In the genomic region with DNA sequence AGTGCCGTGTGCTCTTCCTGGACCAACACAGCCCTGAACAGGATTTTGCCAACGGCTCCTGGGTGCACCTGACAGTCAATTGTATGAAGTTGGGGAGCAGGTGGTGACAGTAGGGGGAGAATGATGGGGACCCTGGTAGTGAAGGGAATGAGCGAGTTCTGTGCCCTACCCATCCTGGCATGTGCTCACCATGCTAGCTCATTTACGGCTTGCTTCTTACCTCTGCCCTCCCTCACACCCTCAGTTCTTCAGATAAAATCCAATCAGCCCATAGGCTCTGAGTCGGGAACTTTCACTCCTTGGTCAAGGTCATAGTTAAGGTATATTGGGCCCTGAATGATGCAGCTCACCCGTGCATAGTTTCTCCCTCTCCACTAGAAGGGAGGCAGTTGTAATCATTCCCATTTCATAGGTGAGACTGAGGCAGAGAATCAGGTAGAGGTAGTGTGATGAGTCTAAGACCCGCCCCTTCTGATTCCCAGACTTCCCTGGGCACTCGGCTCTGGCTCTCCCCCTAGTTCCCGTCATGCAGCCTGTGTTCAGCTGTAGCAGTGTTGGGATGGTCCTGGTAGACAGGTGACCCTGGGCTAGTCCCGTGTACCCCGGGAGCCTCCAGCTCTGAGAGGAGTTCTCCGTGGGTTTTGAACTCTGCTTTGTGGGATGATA, we compare ENCODE assay signal across 8 mouse cellular contexts. TPM values are rescaled to one million over a fixed set of nuclear protein-coding genes. Genes with fewer than 3 reads are reported as not detected.
DNase-seq lines count a peak whose midpoint lies in the region; ATAC-seq and TF ChIP-seq lines count a peak whose summit lies in the region.

No protein-coding gene starts in this region.

- H3K9ac ChIP-seq in ES-E14 (ENCODE audit: insufficient read depth, low read depth, low read length, poor library complexity, severe bottlenecking): peak overlapping the region; percentile 71; the same call in 1 of the 2 replicates
- no peak overlapping the region for H3K9ac ChIP-seq in hindbrain, embryonic 11.5 days (ENCODE audit: low read depth, low read length)

- ATAC-seq in hindbrain, embryonic 11.5 days (ENCODE audit: low FRiP score): peak; percentile 30
- ATAC-seq in megakaryocyte-erythroid progenitor cell, adult 5-6 weeks (replicated peaks; ENCODE audit: low FRiP score, low TSS enrichment, poor library complexity, severe bottlenecking): 0 out of 2 replicates have a peak, but pooled peaks have one; percentile 7

- H3K4me3 ChIP-seq in ES-E14 (ENCODE audit: insufficient read depth in 1 of 2, low read depth in 1 of 2, low read length in 2 of 2, poor library complexity in 1 of 2, severe bottlenecking in 1 of 2): peak overlapping the region; percentile 52 to 65
- H3K4me3 ChIP-seq in hindbrain, embryonic 11.5 days (ENCODE audit: low read depth, low read length): no peak overlapping the region

- no peak overlapping the region for H3K27ac ChIP-seq in ES-E14 (ENCODE audit: insufficient read depth, low read depth, low read length, poor library complexity, severe bottlenecking)
- H3K27ac ChIP-seq in hindbrain, embryonic 11.5 days (ENCODE audit: low read depth, low read length): no peak overlapping the region

- WGBS in hindbrain, embryonic 11.5 days: 60% methylated on average over 12 of the region's 12 CpGs

- peaks cover 37% of the 10 kb centered on the region for H3K36me3 ChIP-seq in ES-E14 (ENCODE audit: control insufficient read depth, insufficient read depth, low read length, poor library complexity, severe bottlenecking)
- H3K36me3 ChIP-seq in hindbrain, embryonic 11.5 days (ENCODE audit: control insufficient read depth, insufficient read depth, low read length): 0 out of 2 replicates have a peak, but pooled peaks cover 8% of the 10 kb centered on the region

- intact Hi-C loops in heart, postnatal 36 days (cut with DNase I): loop anchor here (1.0 kb wide), 1 partner anchor 77 kb away; no protein-coding TSS in a partner anchor

- H3K4me1 ChIP-seq in ES-E14 (ENCODE audit: control insufficient read depth in 2 of 2, insufficient read depth in 2 of 2, low read length in 2 of 2, poor library complexity in 1 of 2): peaks cover 0 to 2% of the 10 kb centered on the region in 2 experiments; a peak in 1 of 4 replicates
- H3K4me1 ChIP-seq in hindbrain, embryonic 11.5 days (replicated peaks; ENCODE audit: control insufficient read depth, insufficient read depth, low read length): peaks cover 16% of the 10 kb centered on the region

- no peak overlapping the region for H3K4me2 ChIP-seq in hindbrain, embryonic 11.5 days (replicated peaks; ENCODE audit: low read depth, low read length)

- in situ Hi-C loops in ES-E14 (cut with MboI; ENCODE audit: low sequenced_read_pairs in 2 of 2, unreplicated experiment in 2 of 2): loop anchor here in 1 of 2 experiments (5.0 kb wide), 1 partner anchor 72 kb away; no protein-coding TSS in a partner anchor

- DNase-seq in heart, adult 11 months: peak; percentile 93
- DNase-seq in heart, postnatal 36 days: no peak
- no peak for DNase-seq in ES-E14 (ENCODE audit: low read depth, low spot score)
- DNase-seq in hindbrain, embryonic 11.5 days (ENCODE audit: low spot score): no peak
- DNase-seq in testis, postnatal 10 days (ENCODE audit: low spot score): no peak
- DNase-seq in urinary bladder, postnatal 36 days (ENCODE audit: low spot score in 2 of 2): no peak
- no peak for DNase-seq in thymus, postnatal 25 days

- no peaks in the 10 kb centered on the region for H3K27me3 ChIP-seq in hindbrain, embryonic 11.5 days (ENCODE audit: control insufficient read depth, insufficient read depth, low read length)

- H3K9me3 ChIP-seq in ES-E14 (ENCODE audit: control insufficient read depth, insufficient read depth, low read depth, low read length): no peaks in the 10 kb centered on the region
- H3K9me3 ChIP-seq in hindbrain, embryonic 11.5 days (ENCODE audit: control insufficient read depth, low read length): no peaks in the 10 kb centered on the region

TF ChIP-seq in ES-E14, 5 proteins besides CTCF, POLR2A, EP300 and RAD21:
- TF ChIP-seq CHD2 (IDR thresholded peaks at IDR 0.05; ENCODE audit: low read depth, low read length): no peak
- no peak for TF ChIP-seq MAFK (IDR thresholded peaks at IDR 0.05; ENCODE audit: insufficient read depth, low read depth, low read length)
- no peak for TF ChIP-seq HCFC1 (IDR thresholded peaks at IDR 0.05; ENCODE audit: borderline replicate concordance, insufficient read depth, low read length)
- TF ChIP-seq ZNF384 (IDR thresholded peaks at IDR 0.05; ENCODE audit: low read depth, low read length): no peak
- no peak for TF ChIP-seq ZC3H11A (IDR thresholded peaks at IDR 0.05; ENCODE audit: borderline replicate concordance, low read depth, low read length)
TF ChIP-seq in ES-E14: peak in this region for 0.

RNA-seq across cellular contexts. Expression of a gene that starts 8.1 kb away (rescaled TPM):
- total RNA-seq in heart, postnatal 36 days (2021): under 1 TPM; 0.75 to 0.76 TPM
- total RNA-seq in ES-E14 (2012; rRNA removed): 45.6 and 80.3 TPM in 2 replicates
- 38.3 and 47.8 TPM in 2 replicates for polyA plus RNA-seq in hindbrain, embryonic 11.5 days (2014; fragmentation: Nextera tagmentation; extraction: Ambion mirVana)
- total RNA-seq in megakaryocyte-erythroid progenitor cell, adult 5-6 weeks (2014; fragmentation: Nextera tagmentation): not detected in 2 replicates
- 0.09 TPM in 1 of 2 replicates, not detected in the other for total RNA-seq in megakaryocyte-erythroid progenitor cell, adult 5-6 weeks (2017)

RNA-seq across cellular contexts. Expression of a gene that starts 10.1 kb away (rescaled TPM):
- 10 to 100 TPM; 71.9 to 78.4 TPM for total RNA-seq in heart, postnatal 36 days (2021)
- 112 and 131 TPM in 2 replicates for total RNA-seq in ES-E14 (2012; rRNA removed)
- polyA plus RNA-seq in hindbrain, embryonic 11.5 days (2014; fragmentation: Nextera tagmentation; extraction: Ambion mirVana): 41.1 and 43.4 TPM in 2 replicates
- 244 and 269 TPM in 2 replicates for total RNA-seq in megakaryocyte-erythroid progenitor cell, adult 5-6 weeks (2014; fragmentation: Nextera tagmentation)
- total RNA-seq in megakaryocyte-erythroid progenitor cell, adult 5-6 weeks (2017): 147 and 171 TPM in 2 replicates

RNA-seq across cellular contexts. Expression of a gene that starts 14.6 kb away (rescaled TPM):
- 1 to 10 TPM; 1.1 to 1.5 TPM for total RNA-seq in heart, postnatal 36 days (2021)
- total RNA-seq in ES-E14 (2012; rRNA removed): 1.6 and 2.7 TPM in 2 replicates
- polyA plus RNA-seq in hindbrain, embryonic 11.5 days (2014; fragmentation: Nextera tagmentation; extraction: Ambion mirVana): 0.34 and 0.40 TPM in 2 replicates
- total RNA-seq in megakaryocyte-erythroid progenitor cell, adult 5-6 weeks (2014; fragmentation: Nextera tagmentation): not detected in 2 replicates
- not detected in 2 replicates for total RNA-seq in megakaryocyte-erythroid progenitor cell, adult 5-6 weeks (2017)

RNA-seq across cellular contexts. Expression of a gene that starts 30.9 kb away (rescaled TPM):
- total RNA-seq in heart, postnatal 36 days (2021): under 1 TPM; 0.14 to 0.92 TPM
- 0.67 and 1.2 TPM in 2 replicates for total RNA-seq in ES-E14 (2012; rRNA removed)
- polyA plus RNA-seq in hindbrain, embryonic 11.5 days (2014; fragmentation: Nextera tagmentation; extraction: Ambion mirVana): 3.7 and 4.8 TPM in 2 replicates
- not detected in 2 replicates for total RNA-seq in megakaryocyte-erythroid progenitor cell, adult 5-6 weeks (2014; fragmentation: Nextera tagmentation)
- 0.75 TPM in 1 of 2 replicates, not detected in the other for total RNA-seq in megakaryocyte-erythroid progenitor cell, adult 5-6 weeks (2017)

Comparison
In these comparisons a context has a peak if more than half of its experiments do, and no peak if none do; other contexts are left out.
1. RNA of a gene that starts 8.1 kb away (total RNA-seq): 45.6 to 80.3 TPM in ES-E14; 0.75 to 0.76 TPM in heart, postnatal 36 days and 0.09 TPM in megakaryocyte-erythroid progenitor cell, adult 5-6 weeks; every median in the first group is over 10 times any median in the second.